Mouse (Mus musculus) common myeloid progenitor, adult 5-6 weeks (primary cell): Measurements from ENCODE around the gene Tgif2lx2. TPM values are rescaled to one million over a fixed set of nuclear protein-coding genes. Genes with fewer than 3 reads are reported as not detected.
"Not testable (repeated sequence)": the region's sequence is repeated elsewhere in the genome, so short reads cannot be mapped to it uniquely, and the experiment has no call there.

Experiments
- ATAC-seq: replicated peaks from 2 replicates; pipeline ENCODE4 v1.8.0; 2016; ENCODE audit warnings: low read depth, mild to moderate bottlenecking, moderate TSS enrichment, inconsistent platforms; ENCODE audit not compliant: poor library complexity, severe bottlenecking
- total RNA-seq: library from RNA; stranded (forward); fragments of 200-1000, 187-1606 nt; gene quantifications from 2 replicates; pipeline ENCODE4 v1.2.3, GENCODE M21; 2017

Tgif2lx2 gene
- total RNA-seq: not detected in 2 replicates

DNA sequence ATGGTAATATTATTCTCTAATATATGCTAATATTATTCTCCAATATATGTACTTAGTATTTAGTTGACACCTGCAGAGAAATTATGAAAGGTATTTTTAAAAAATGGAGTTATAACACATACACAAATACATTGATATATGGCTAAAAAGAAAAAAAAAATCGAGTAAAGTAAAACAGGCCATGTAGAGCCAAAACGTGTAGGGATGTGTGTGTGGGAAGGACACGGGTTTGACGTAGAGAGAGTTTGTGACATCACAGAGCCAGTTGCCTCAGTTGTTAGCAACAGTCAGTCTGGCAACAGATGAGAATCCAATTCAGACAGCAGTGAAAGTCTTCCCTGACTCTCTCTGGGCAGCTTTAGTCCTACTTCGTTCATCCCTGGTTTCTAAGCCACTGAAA, at the start of gene Tgif2lx2:
Gene Tgif2lx2 (plus strand): TSS at position 301 of the 400 bp plus-strand sequence.
- not testable (repeated sequence) for ATAC-seq

Other genes starting within 250 kb of the Tgif2lx2 start
- gene Tgif2lx1, start 53.5 kb downstream of the Tgif2lx2 start, total RNA-seq: not detected in 2 replicates